Mouse (Mus musculus): ENCODE measurements at regions not wholly inside any gene's neighbourhood (a gene's known extent, or its start where the extent isn't known, plus 50 kb on each side); places are given as distances from the start of the nearest gene placed in this dataset.

GRCm38 (mm10) chr8:23504704-23505103 is 1093.5 kb downstream of the Mrps31 start:
- peak; percentile 56; the same call in 1 of the 2 replicates for ATAC-seq (ENCODE audit: insufficient read depth, low FRiP score)
- no peaks in the 10 kb centered on the region for H3K27me3 ChIP-seq (ENCODE audit: control insufficient read depth, insufficient read depth, low read length)
- 33% methylated on average over 10 of the region's 10 CpGs for WGBS

GRCm38 (mm10) chr8:23505216-23505615 is 1094.1 kb downstream of the Mrps31 start:
- 90% methylated on average over 9 of the region's 9 CpGs for WGBS
- H3K4me1 ChIP-seq (ENCODE audit: control insufficient read depth, insufficient read depth, low read length) = no peaks in the 10 kb centered on the region
- H3K36me3 ChIP-seq (ENCODE audit: control insufficient read depth, insufficient read depth, low read length) = no peaks in the 10 kb centered on the region
- H3K9ac ChIP-seq (ENCODE audit: low read length) = no peak overlapping the region
- no peak overlapping the region for H3K4me2 ChIP-seq (ENCODE audit: low read depth, low read length)
- H3K27ac ChIP-seq (ENCODE audit: low read length) = no peak overlapping the region
- no peak for ATAC-seq (ENCODE audit: insufficient read depth, low FRiP score)
- no peaks in the 10 kb centered on the region for H3K9me3 ChIP-seq (replicated peaks; ENCODE audit: control insufficient read depth, low read length)
- no peak overlapping the region for H3K4me3 ChIP-seq (replicated peaks; ENCODE audit: low read length)
- H3K27me3 ChIP-seq (ENCODE audit: control insufficient read depth, insufficient read depth, low read length) = no peaks in the 10 kb centered on the region

More at GRCm38 (mm10) chr8:23504704-23505103, 1093.5 kb downstream of the Mrps31 start:
- Histone ChIP-seq H3K4me2 (ENCODE audit: low read depth, low read length) (peak overlapping the region; percentile 47), H3K9ac (ENCODE audit: low read length) (0 out of 2 replicates have a peak overlapping the region, but pooled peaks have one; percentile 13), H3K36me3 (ENCODE audit: control insufficient read depth, insufficient read depth, low read length) (no peaks in the 10 kb centered on the region), H3K27ac (ENCODE audit: low read length) (no peak overlapping the region), H3K9me3 (replicated peaks; ENCODE audit: control insufficient read depth, low read length) (no peaks in the 10 kb centered on the region), H3K4me1 (ENCODE audit: control insufficient read depth, insufficient read depth, low read length) (no peaks in the 10 kb centered on the region), H3K4me3 (replicated peaks; ENCODE audit: low read length) (no peak overlapping the region; the same call in 1 of the 2 replicates)

GRCm38 (mm10) chr8:23505966-23506365 is 1094.8 kb downstream of the Mrps31 start:
- Histone ChIP-seq H3K36me3 (ENCODE audit: control insufficient read depth, insufficient read depth, low read length) (no peaks in the 10 kb centered on the region), H3K27me3 (ENCODE audit: control insufficient read depth, insufficient read depth, low read length) (no peaks in the 10 kb centered on the region), H3K9ac (ENCODE audit: low read length) (no peak overlapping the region), H3K4me3 (replicated peaks; ENCODE audit: low read length) (no peak overlapping the region), H3K4me1 (ENCODE audit: control insufficient read depth, insufficient read depth, low read length) (no peaks in the 10 kb centered on the region), H3K4me2 (ENCODE audit: low read depth, low read length) (no peak overlapping the region), H3K27ac (ENCODE audit: low read length) (no peak overlapping the region), H3K9me3 (replicated peaks; ENCODE audit: control insufficient read depth, low read length) (no peaks in the 10 kb centered on the region)
- 87% methylated on average over 4 of the region's 4 CpGs for WGBS
- no peak for ATAC-seq (ENCODE audit: insufficient read depth, low FRiP score)

- H3K27me3 ChIP-seq (ENCODE audit: control insufficient read depth, insufficient read depth, low read length) = no peaks in the 10 kb centered on the region
- no peak overlapping the region for H3K27ac ChIP-seq (ENCODE audit: low read length)
- H3K36me3 ChIP-seq (ENCODE audit: control insufficient read depth, insufficient read depth, low read length) = no peaks in the 10 kb centered on the region
- no peak overlapping the region for H3K9ac ChIP-seq (ENCODE audit: low read length)
- no peak overlapping the region for H3K4me3 ChIP-seq (replicated peaks; ENCODE audit: low read length)
- no peaks in the 10 kb centered on the region for H3K4me1 ChIP-seq (ENCODE audit: control insufficient read depth, insufficient read depth, low read length)
- H3K4me2 ChIP-seq (ENCODE audit: low read depth, low read length) = no peak overlapping the region
- 43% methylated on average over 4 of the region's 4 CpGs for WGBS
- H3K9me3 ChIP-seq (replicated peaks; ENCODE audit: control insufficient read depth, low read length) = no peaks in the 10 kb centered on the region
- ATAC-seq (ENCODE audit: insufficient read depth, low FRiP score) = no peak
These were observed 1096.5 kb downstream of the Mrps31 start for GRCm38 (mm10) chr8:23507661-23508060.

- 57% methylated on average over 5 of the region's 5 CpGs for WGBS
- H3K9ac ChIP-seq (ENCODE audit: low read length) = no peak overlapping the region
- H3K9me3 ChIP-seq (replicated peaks; ENCODE audit: control insufficient read depth, low read length) = no peaks in the 10 kb centered on the region
- ATAC-seq (ENCODE audit: insufficient read depth, low FRiP score) = no peak
- H3K27me3 ChIP-seq (ENCODE audit: control insufficient read depth, insufficient read depth, low read length) = no peaks in the 10 kb centered on the region
- H3K27ac ChIP-seq (ENCODE audit: low read length) = no peak overlapping the region
- H3K4me3 ChIP-seq (replicated peaks; ENCODE audit: low read length) = no peak overlapping the region
- no peaks in the 10 kb centered on the region for H3K36me3 ChIP-seq (ENCODE audit: control insufficient read depth, insufficient read depth, low read length)
- H3K4me1 ChIP-seq (ENCODE audit: control insufficient read depth, insufficient read depth, low read length) = no peaks in the 10 kb centered on the region
- no peak overlapping the region for H3K4me2 ChIP-seq (ENCODE audit: low read depth, low read length)
These were observed 1098.9 kb downstream of the Mrps31 start for GRCm38 (mm10) chr8:23510076-23510475.

- Histone ChIP-seq H3K27me3 (ENCODE audit: control insufficient read depth, insufficient read depth, low read length) (no peaks in the 10 kb centered on the region), H3K4me3 (replicated peaks; ENCODE audit: low read length) (no peak overlapping the region), H3K4me1 (ENCODE audit: control insufficient read depth, insufficient read depth, low read length) (no peaks in the 10 kb centered on the region), H3K4me2 (ENCODE audit: low read depth, low read length) (no peak overlapping the region), H3K9ac (ENCODE audit: low read length) (no peak overlapping the region), H3K27ac (ENCODE audit: low read length) (peak overlapping the region; percentile 29; the same call in 1 of the 2 replicates), H3K36me3 (ENCODE audit: control insufficient read depth, insufficient read depth, low read length) (no peaks in the 10 kb centered on the region), H3K9me3 (replicated peaks; ENCODE audit: control insufficient read depth, low read length) (no peaks in the 10 kb centered on the region)
- 71% methylated on average over 5 of the region's 5 CpGs for WGBS
- ATAC-seq (ENCODE audit: insufficient read depth, low FRiP score) = no peak
These were observed 1099.4 kb downstream of the Mrps31 start for GRCm38 (mm10) chr8:23510561-23510960.

GRCm38 (mm10) chr8:23511264-23511663 is 1100.1 kb downstream of the Mrps31 start:
- Histone ChIP-seq H3K4me2 (ENCODE audit: low read depth, low read length) (no peak overlapping the region), H3K9me3 (replicated peaks; ENCODE audit: control insufficient read depth, low read length) (no peaks in the 10 kb centered on the region), H3K27me3 (ENCODE audit: control insufficient read depth, insufficient read depth, low read length) (no peaks in the 10 kb centered on the region), H3K9ac (ENCODE audit: low read length) (no peak overlapping the region), H3K4me3 (replicated peaks; ENCODE audit: low read length) (no peak overlapping the region), H3K27ac (ENCODE audit: low read length) (no peak overlapping the region), H3K36me3 (ENCODE audit: control insufficient read depth, insufficient read depth, low read length) (no peaks in the 10 kb centered on the region), H3K4me1 (ENCODE audit: control insufficient read depth, insufficient read depth, low read length) (no peaks in the 10 kb centered on the region)
- WGBS = 56% methylated on average over 1 of the region's 1 CpGs
- peak; percentile 47; the same call in 1 of the 2 replicates for ATAC-seq (ENCODE audit: insufficient read depth, low FRiP score)

- WGBS = 90% methylated on average over 6 of the region's 6 CpGs
- H3K4me1 ChIP-seq (ENCODE audit: control insufficient read depth, insufficient read depth, low read length) = no peaks in the 10 kb centered on the region
- no peaks in the 10 kb centered on the region for H3K27me3 ChIP-seq (ENCODE audit: control insufficient read depth, insufficient read depth, low read length)
- H3K27ac ChIP-seq (ENCODE audit: low read length) = no peak overlapping the region
- no peak for ATAC-seq (ENCODE audit: insufficient read depth, low FRiP score)
- no peak overlapping the region for H3K9ac ChIP-seq (ENCODE audit: low read length)
- no peaks in the 10 kb centered on the region for H3K36me3 ChIP-seq (ENCODE audit: control insufficient read depth, insufficient read depth, low read length)
- no peaks in the 10 kb centered on the region for H3K9me3 ChIP-seq (replicated peaks; ENCODE audit: control insufficient read depth, low read length)
- H3K4me3 ChIP-seq (replicated peaks; ENCODE audit: low read length) = no peak overlapping the region
- no peak overlapping the region for H3K4me2 ChIP-seq (ENCODE audit: low read depth, low read length)
These were observed 1100.6 kb downstream of the Mrps31 start for GRCm38 (mm10) chr8:23511792-23512191.

- no peak overlapping the region for H3K4me2 ChIP-seq (ENCODE audit: low read depth, low read length)
- H3K27ac ChIP-seq (ENCODE audit: low read length) = no peak overlapping the region
- H3K9me3 ChIP-seq (replicated peaks; ENCODE audit: control insufficient read depth, low read length) = no peaks in the 10 kb centered on the region
These were observed 1105.3 kb downstream of the Mrps31 start for GRCm38 (mm10) chr8:23516469-23516868.

More at GRCm38 (mm10) chr8:23516469-23516868, 1105.3 kb downstream of the Mrps31 start:
- WGBS = 64% methylated on average over 2 of the region's 2 CpGs
- Histone ChIP-seq H3K36me3 (ENCODE audit: control insufficient read depth, insufficient read depth, low read length) (no peaks in the 10 kb centered on the region), H3K9ac (ENCODE audit: low read length) (no peak overlapping the region), H3K4me3 (replicated peaks; ENCODE audit: low read length) (no peak overlapping the region), H3K4me1 (ENCODE audit: control insufficient read depth, insufficient read depth, low read length) (no peaks in the 10 kb centered on the region), H3K27me3 (ENCODE audit: control insufficient read depth, insufficient read depth, low read length) (no peaks in the 10 kb centered on the region)
- no peak for ATAC-seq (ENCODE audit: insufficient read depth, low FRiP score)

Measured in stomach, embryonic 16.5 days (tissue).